Mouse (Mus musculus) MEL-GATA-1-ER (cell line): ENCODE measurements at regions not wholly inside any gene's neighbourhood (a gene's known extent, or its start where the extent isn't known, plus 50 kb on each side); places are given as distances from the start of the nearest gene placed in this dataset.

Experiments used
- DNase-seq: peaks from one replicate; pipeline ENCODE4 v3.0.0-alpha.2; 2012; ENCODE audit warnings: low read depth; ENCODE audit errors: extremely low read depth

- DNase-seq = no peak
Observed at GRCm38 (mm10) chr19:28732998-28733397, 53.1 kb upstream of the Glis3 start.

- no peak for DNase-seq
Observed at GRCm38 (mm10) chr19:28733781-28734180, 53.9 kb upstream of the Glis3 start.

- no peak for DNase-seq
Observed at GRCm38 (mm10) chr19:28743176-28743793, 63.4 kb upstream of the Glis3 start.

- no peak for DNase-seq
Observed at GRCm38 (mm10) chr19:28745105-28745504, 65.2 kb upstream of the Glis3 start.

GRCm38 (mm10) chr19:28745534-28745933 lies 65.7 kb upstream of the Glis3 start:
- no peak for DNase-seq

- DNase-seq = no peak
Observed at GRCm38 (mm10) chr19:28751091-28751490, 71.2 kb upstream of the Glis3 start.

GRCm38 (mm10) chr19:28758854-28759253 lies 76.0 kb upstream of the Slc1a1 start:
- peak; percentile 33 for DNase-seq

GRCm38 (mm10) chr19:28764795-28765360 lies 70.0 kb upstream of the Slc1a1 start:
- no peak for DNase-seq

- no peak for DNase-seq
Observed at GRCm38 (mm10) chr19:28768218-28768617, 66.6 kb upstream of the Slc1a1 start.

GRCm38 (mm10) chr19:28770419-28770818 lies 64.4 kb upstream of the Slc1a1 start:
- peak; percentile 42 for DNase-seq

- DNase-seq = no peak
Observed at GRCm38 (mm10) chr19:28771836-28772235, 63.0 kb upstream of the Slc1a1 start.

- DNase-seq = no peak
Observed at GRCm38 (mm10) chr19:28772840-28773570, 61.8 kb upstream of the Slc1a1 start.

GRCm38 (mm10) chr19:28776868-28777267 lies 58.0 kb upstream of the Slc1a1 start:
- DNase-seq = no peak

GRCm38 (mm10) chr19:28777674-28778073 lies 57.2 kb upstream of the Slc1a1 start:
- no peak for DNase-seq

- DNase-seq = no peak
Observed at GRCm38 (mm10) chr19:28778386-28778785, 56.5 kb upstream of the Slc1a1 start.

GRCm38 (mm10) chr19:28781971-28782370 lies 52.9 kb upstream of the Slc1a1 start:
- no peak for DNase-seq
